Mouse (Mus musculus) heart, embryonic 12.5 days (tissue): Measurements from ENCODE around the gene Mfsd13b. TPM values are rescaled to one million over a fixed set of nuclear protein-coding genes. Genes with fewer than 3 reads are reported as not detected.
A peak's percentile ranks its signal among the peaks of the same experiment; 100 is the strongest.
"Not testable (repeated sequence)": the region's sequence is repeated elsewhere in the genome, so short reads cannot be mapped to it uniquely, and the experiment has no call there.

Source experiments
- ATAC-seq: fragments of 200-750 bp; cut with Nextera tagmentation; 2 replicates; pipeline ENCODE4 v1.8.0; 2017; ENCODE audit warnings: moderate TSS enrichment, moderate library complexity; ENCODE audit not compliant: insufficient number of reproducible peaks, low FRiP score
- H3K27ac ChIP-seq: fragments of 300-500 bp; sonication (generic); 2 replicates; pipeline ENCODE4 v1.5.1; 2016; ENCODE audit warnings: mild to moderate bottlenecking, moderate library complexity; ENCODE audit not compliant: poor library complexity, severe bottlenecking
- H3K27me3 ChIP-seq: fragments of 300-500 bp; sonication (generic); replicated peaks from 2 replicates; pipeline ENCODE4 v1.6.1; 2016; ENCODE audit warnings: mild to moderate bottlenecking, moderate library complexity
- H3K36me3 ChIP-seq: fragments of 300-500 bp; sonication (generic); 2 replicates; pipeline ENCODE4 v1.6.1; 2016; ENCODE audit warnings: mild to moderate bottlenecking, moderate library complexity
- H3K4me1 ChIP-seq: fragments of 300-500 bp; sonication (generic); replicated peaks from 2 replicates; pipeline ENCODE4 v1.6.1; 2016; ENCODE audit warnings: mild to moderate bottlenecking
- H3K4me2 ChIP-seq: fragments of 300-500 bp; sonication (generic); 2 replicates; pipeline ENCODE4 v1.6.1; 2016; ENCODE audit warnings: mild to moderate bottlenecking, moderate library complexity
- H3K4me3 ChIP-seq: fragments of 300-500 bp; sonication (generic); 2 replicates; pipeline ENCODE4 v1.5.1; 2016; ENCODE audit warnings: mild to moderate bottlenecking
- H3K9ac ChIP-seq: fragments of 300-500 bp; sonication (generic); 2 replicates; pipeline ENCODE4 v1.6.1; 2016; ENCODE audit warnings: mild to moderate bottlenecking, moderate library complexity
- H3K9me3 ChIP-seq: fragments of 300-500 bp; sonication (generic); replicated peaks from 2 replicates; pipeline ENCODE4 v1.6.1; 2016; ENCODE audit warnings: mild to moderate bottlenecking, moderate library complexity
- WGBS: fragments of 180-500 bp; shearing (Covaris S2); methylation state at CpG from one replicate; pipeline ENCODE4 v1.1.7; 2016; 5-methylcytosine and 5-hydroxymethylcytosine counted together
- polyA plus RNA-seq: library from polyadenylated mRNA; unstranded; fragments of >200 nt; fragmentation: Nextera tagmentation; extraction: Ambion mirVana; gene quantifications from 2 replicates; pipeline ENCODE4 v1.2.1, GENCODE M21; 2016

The Mfsd13b gene
- polyA plus RNA-seq, 1 experiment from 2014 or later, result 0.43 TPM

- Histone ChIP-seq H3K27ac (no peak overlapping the region), H3K9ac (no peak overlapping the region), H3K4me1 (no peaks in the 10 kb centered on the region), H3K4me3 (no peak overlapping the region), H3K36me3 (no peaks in the 10 kb centered on the region), H3K4me2 (no peak overlapping the region), H3K9me3 (no peaks in the 10 kb centered on the region), H3K27me3 (no peaks in the 10 kb centered on the region; the same call in 1 of the 2 replicates)
- no peak for ATAC-seq
- WGBS, result 32% methylated on average over 8 of the region's 8 CpGs
Observed at GRCm38 (mm10) chr7:121020277-121020676, 38.0 kb downstream of the Mfsd13b start.

GRCm38 (mm10) chr7:121025221-121026008, 43.1 kb downstream of the Mfsd13b start:
- peaks cover 4% of the 10 kb centered on the region for H3K27me3 ChIP-seq
- H3K9ac ChIP-seq, result no peak overlapping the region
- no peaks in the 10 kb centered on the region for H3K4me1 ChIP-seq
- ATAC-seq, result no peak
- H3K36me3 ChIP-seq, result no peaks in the 10 kb centered on the region
- WGBS, result 55% methylated on average over 6 of the region's 6 CpGs
- H3K9me3 ChIP-seq, result no peaks in the 10 kb centered on the region
- no peak overlapping the region for H3K4me3 ChIP-seq
- H3K4me2 ChIP-seq, result no peak overlapping the region
- H3K27ac ChIP-seq, result no peak overlapping the region

DNA sequence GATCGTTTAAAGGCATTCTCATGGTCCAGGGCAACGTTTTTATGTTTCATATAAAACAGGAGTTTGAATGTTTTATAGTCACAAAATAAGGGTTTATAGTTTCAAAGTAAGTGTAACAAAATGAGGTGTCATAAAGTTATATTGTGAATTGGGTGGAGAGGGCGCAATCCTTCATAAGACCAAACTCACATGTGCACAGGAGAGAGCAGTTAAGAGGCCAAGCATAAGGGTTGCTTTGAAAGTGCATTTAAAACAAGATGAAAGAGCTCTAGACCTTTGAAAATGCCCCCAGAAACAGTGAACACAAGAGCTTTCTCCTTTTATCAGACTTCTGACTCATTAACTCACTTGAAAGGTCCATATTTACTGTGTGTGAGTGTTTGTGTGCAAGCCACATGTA, 44.0 kb downstream of the Mfsd13b start:
- Histone ChIP-seq H3K4me1 (no peaks in the 10 kb centered on the region), H3K4me3 (no peak overlapping the region), H3K27ac (no peak overlapping the region), H3K9me3 (no peaks in the 10 kb centered on the region), H3K36me3 (no peaks in the 10 kb centered on the region), H3K9ac (no peak overlapping the region), H3K27me3 (peaks cover 9% of the 10 kb centered on the region), H3K4me2 (no peak overlapping the region)
- 65% methylated on average over 3 of the region's 3 CpGs for WGBS
- no peak for ATAC-seq

DNA sequence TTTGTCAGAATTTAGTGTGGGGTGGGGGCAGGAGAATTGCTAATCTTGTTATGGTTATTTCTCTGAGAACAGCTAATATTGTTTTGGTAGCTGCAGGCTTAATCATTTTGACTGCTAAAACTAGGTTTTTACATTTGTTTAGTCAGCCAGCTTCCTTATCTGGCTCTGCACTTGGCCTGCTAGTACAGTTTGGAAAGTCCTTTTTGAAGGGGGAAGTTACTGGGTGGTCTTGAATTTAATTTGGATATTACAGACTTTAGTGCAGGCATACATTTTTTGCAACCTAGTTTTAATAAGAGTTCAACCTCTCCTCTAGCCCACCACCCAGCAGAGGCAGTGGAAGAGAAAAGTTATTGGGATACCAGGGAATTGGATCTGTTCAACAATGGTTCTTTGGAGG, 47.6 kb downstream of the Mfsd13b start:
- H3K9me3 ChIP-seq, H3K4me1 ChIP-seq, H3K36me3 ChIP-seq, H3K9ac ChIP-seq, H3K27ac ChIP-seq, ATAC-seq, H3K4me3 ChIP-seq, H3K4me2 ChIP-seq: not testable (repeated sequence)
- peaks cover 23% of the 10 kb centered on the region for H3K27me3 ChIP-seq

GRCm38 (mm10) chr7:121033856-121034652, 51.7 kb downstream of the Mfsd13b start, which contains the start of gene Mettl9:
Gene Mettl9 (plus strand): TSS chr7:121034445.
- WGBS, result 4% methylated on average over 39 of the region's 43 CpGs
- peak; percentile 97 for ATAC-seq
- no peaks in the 10 kb centered on the region for H3K9me3 ChIP-seq
- peak within 1 kb of the TSS; percentile 88 for H3K4me2 ChIP-seq
- H3K27me3 ChIP-seq, result peaks cover 23% of the 10 kb centered on the region
- peak within 1 kb of the TSS; percentile 90 for H3K27ac ChIP-seq
- H3K36me3 ChIP-seq, result no peaks in the 10 kb centered on the region
- peak within 1 kb of the TSS; percentile 90 for H3K4me3 ChIP-seq
- peak within 1 kb of the TSS; percentile 99 for H3K9ac ChIP-seq
- peaks cover 20% of the 10 kb centered on the region for H3K4me1 ChIP-seq

DNA sequence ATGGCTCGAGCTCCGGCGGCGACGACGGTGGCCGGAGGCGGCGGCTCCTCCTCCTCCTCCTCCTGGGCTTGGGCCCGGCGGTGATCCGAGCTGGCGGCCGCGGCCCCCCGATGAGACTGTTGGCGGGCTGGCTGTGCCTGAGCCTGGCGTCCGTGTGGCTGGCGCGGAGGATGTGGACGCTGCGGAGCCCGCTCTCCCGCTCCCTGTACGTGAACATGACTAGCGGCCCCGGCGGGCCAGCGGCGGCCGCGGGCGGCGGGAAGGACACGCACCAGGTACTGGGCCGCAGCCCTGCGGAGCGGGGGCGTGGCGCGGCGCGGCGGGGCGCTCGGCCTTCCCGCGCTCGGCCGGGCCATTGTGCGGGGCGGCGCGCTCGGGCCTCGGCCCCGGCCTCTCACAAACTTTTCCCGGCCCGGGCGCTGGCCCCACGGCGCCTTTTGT, 52.4 kb downstream of the Mfsd13b start:
- Histone ChIP-seq H3K27ac (peak overlapping the region; percentile 90), H3K9ac (peak overlapping the region; percentile 99), H3K36me3 (no peaks in the 10 kb centered on the region), H3K4me1 (peaks cover 21% of the 10 kb centered on the region), H3K4me2 (peak overlapping the region; percentile 88), H3K4me3 (peak overlapping the region; percentile 90), H3K27me3 (peaks cover 23% of the 10 kb centered on the region), H3K9me3 (no peaks in the 10 kb centered on the region)
- ATAC-seq, result peak; percentile 83
- WGBS, result 0% methylated on average over 49 of the region's 63 CpGs

GRCm38 (mm10) chr7:121035161-121035721, 52.9 kb downstream of the Mfsd13b start:
- peak; percentile 40 for ATAC-seq
- H3K27ac ChIP-seq, result peak overlapping the region; percentile 90
- no peaks in the 10 kb centered on the region for H3K36me3 ChIP-seq
- peaks cover 20% of the 10 kb centered on the region for H3K27me3 ChIP-seq
- H3K4me3 ChIP-seq, result peak overlapping the region; percentile 90
- peak overlapping the region; percentile 88 for H3K4me2 ChIP-seq
- WGBS, result under 1% methylated on average over 24 of the region's 24 CpGs
- H3K4me1 ChIP-seq, result peaks cover 26% of the 10 kb centered on the region
- no peaks in the 10 kb centered on the region for H3K9me3 ChIP-seq
- H3K9ac ChIP-seq, result peak overlapping the region; percentile 99

GRCm38 (mm10) chr7:121040595-121040994, 58.3 kb downstream of the Mfsd13b start:
- Histone ChIP-seq H3K9ac (no peak overlapping the region), H3K9me3 (no peaks in the 10 kb centered on the region), H3K4me2 (no peak overlapping the region), H3K27ac (no peak overlapping the region), H3K4me3 (no peak overlapping the region), H3K27me3 (no peaks in the 10 kb centered on the region), H3K36me3 (no peaks in the 10 kb centered on the region), H3K4me1 (peaks cover 41% of the 10 kb centered on the region)
- WGBS, result 80% methylated on average over 4 of the region's 4 CpGs
- ATAC-seq, result no peak

DNA sequence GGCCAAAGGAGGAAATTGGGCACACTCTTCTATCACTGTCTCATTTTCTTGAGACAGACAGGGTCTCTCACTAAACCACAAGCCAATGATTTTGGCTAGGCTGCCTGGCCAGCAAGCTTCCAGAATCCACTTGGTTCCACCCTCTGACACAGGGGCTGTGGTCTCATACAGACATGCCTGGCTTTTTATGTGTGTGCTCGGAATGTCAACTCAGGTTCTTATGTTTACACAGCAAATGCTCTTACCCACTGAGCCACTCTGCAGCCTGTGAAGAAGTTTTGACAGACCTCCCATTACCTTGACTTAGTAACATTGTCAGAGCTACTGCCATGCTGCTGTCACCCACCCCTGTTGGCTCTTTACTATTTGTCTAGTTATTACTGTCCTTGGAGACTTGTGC, 59.7 kb downstream of the Mfsd13b start:
- H3K4me3 ChIP-seq, result no peak overlapping the region
- ATAC-seq, result no peak
- H3K4me2 ChIP-seq, result no peak overlapping the region
- no peak overlapping the region for H3K9ac ChIP-seq
- H3K4me1 ChIP-seq, result peaks cover 31% of the 10 kb centered on the region
- 76% methylated on average over 1 of the region's 1 CpGs for WGBS
- no peaks in the 10 kb centered on the region for H3K9me3 ChIP-seq
- no peaks in the 10 kb centered on the region for H3K27me3 ChIP-seq
- no peaks in the 10 kb centered on the region for H3K36me3 ChIP-seq
- no peak overlapping the region for H3K27ac ChIP-seq

DNA sequence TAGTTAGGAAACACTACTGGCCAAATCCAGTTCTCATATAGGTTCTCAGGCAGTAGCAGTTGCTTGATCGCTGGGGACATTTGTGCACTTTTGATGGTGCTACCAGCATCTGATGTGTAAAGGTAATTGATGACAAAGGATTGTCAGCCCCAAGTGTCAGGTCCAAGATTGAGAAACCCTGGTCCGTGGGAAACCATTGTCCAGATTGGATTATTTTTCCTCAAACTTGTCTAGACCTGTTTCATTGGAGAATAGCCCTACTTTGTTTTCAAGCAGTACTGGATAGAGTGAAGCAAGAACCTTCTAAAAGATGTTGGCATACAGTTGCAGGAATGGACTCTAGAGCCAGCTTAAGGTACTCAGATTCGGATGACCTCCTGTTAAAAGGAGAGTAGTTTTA, 60.7 kb downstream of the Mfsd13b start:
- Histone ChIP-seq H3K9me3 (no peaks in the 10 kb centered on the region), H3K27me3 (no peaks in the 10 kb centered on the region), H3K4me2 (no peak overlapping the region), H3K4me1 (peaks cover 24% of the 10 kb centered on the region), H3K4me3 (no peak overlapping the region), H3K36me3 (no peaks in the 10 kb centered on the region), H3K27ac (no peak overlapping the region), H3K9ac (no peak overlapping the region)
- no peak for ATAC-seq
- WGBS, result 88% methylated on average over 3 of the region's 3 CpGs

DNA sequence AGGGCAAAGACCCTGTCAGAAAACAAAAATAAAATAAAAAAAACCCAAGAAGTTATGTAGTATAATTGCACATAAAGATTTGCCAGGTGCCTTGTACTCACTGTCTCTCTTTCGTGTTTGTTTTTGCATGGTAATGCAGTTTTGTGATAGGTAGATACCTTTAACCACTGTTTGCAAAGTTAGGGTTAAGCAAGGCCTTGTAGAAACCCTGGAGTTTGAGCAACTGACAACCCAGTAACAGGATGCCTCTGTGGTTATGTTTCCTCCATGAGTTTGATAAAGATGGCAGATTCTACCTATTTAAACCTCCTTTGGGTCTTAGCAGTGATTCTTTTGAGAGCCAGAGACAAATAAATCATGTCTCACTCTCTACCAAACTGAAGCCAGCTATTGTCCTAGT, 61.2 kb downstream of the Mfsd13b start:
- peaks cover 21% of the 10 kb centered on the region for H3K4me1 ChIP-seq
- no peak overlapping the region for H3K27ac ChIP-seq
- H3K4me2 ChIP-seq, result no peak overlapping the region
- no peaks in the 10 kb centered on the region for H3K9me3 ChIP-seq
- H3K27me3 ChIP-seq, result no peaks in the 10 kb centered on the region
- H3K9ac ChIP-seq, result no peak overlapping the region
- WGBS, result 93% methylated on average over 1 of the region's 1 CpGs
- no peak for ATAC-seq
- no peak overlapping the region for H3K4me3 ChIP-seq
- H3K36me3 ChIP-seq, result peaks cover 4% of the 10 kb centered on the region
